Mouse (Mus musculus) spleen, adult 2 months (tissue): ENCODE measurements around the gene Car14. TPM values are rescaled to one million over a fixed set of nuclear protein-coding genes. Genes with fewer than 3 reads are reported as not detected.

Experiments used
- DNase-seq, 2 experiments: peaks; one replicate each; pipeline versions ENCODE4 v3.0.0 to v3.0.0-alpha.2; 2012 to 2021; ENCODE audit warnings: low spot score in 2 of 2, low read depth in 1 of 2
- H3K27ac ChIP-seq: fragments of 200-500 bp; 2 replicates; pipeline ENCODE4 v1.5.1; 2012; ENCODE audit warnings: low read length, inconsistent platforms; ENCODE audit not compliant: insufficient read depth
- H3K27me3 ChIP-seq: fragments of 200-500 bp; 2 replicates; pipeline ENCODE4 v1.6.1; 2012; ENCODE audit warnings: mild to moderate bottlenecking, moderate library complexity, low read length, inconsistent platforms; ENCODE audit not compliant: control insufficient read depth, insufficient read depth
- H3K36me3 ChIP-seq: fragments of 200-500 bp; 2 replicates; pipeline ENCODE4 v1.6.1; 2012; ENCODE audit warnings: mild to moderate bottlenecking, low read length, inconsistent platforms; ENCODE audit not compliant: control insufficient read depth, insufficient read depth
- H3K4me1 ChIP-seq: fragments of 200-500 bp; 2 replicates; pipeline ENCODE4 v1.6.1; 2011; ENCODE audit warnings: inconsistent platforms; ENCODE audit not compliant: control insufficient read depth, insufficient read depth, insufficient read length
- H3K4me3 ChIP-seq: fragments of 200-500 bp; 2 replicates; pipeline ENCODE4 v1.5.1; 2011; ENCODE audit warnings: mild to moderate bottlenecking, inconsistent platforms; ENCODE audit not compliant: insufficient read depth, insufficient read length; ENCODE audit errors: extremely low read depth
- CTCF ChIP-seq: fragments of 200-500 bp; IDR thresholded peaks from 2 replicates; pipeline ENCODE4 v1.5.1; 2011; ENCODE audit warnings: mild to moderate bottlenecking, inconsistent platforms; ENCODE audit not compliant: insufficient read depth, insufficient read length, insufficient replicate concordance; ENCODE audit errors: extremely low read depth
- POLR2A ChIP-seq: fragments of 200-500 bp; IDR thresholded peaks from 2 replicates; pipeline ENCODE4 v1.6.1; 2011; ENCODE audit warnings: low read depth, low read length, inconsistent platforms
- WGBS: fragments of 180-500 bp; shearing (Covaris S2); methylation state at CpG from one replicate; pipeline ENCODE4 v1.1.7; 2018; 5-methylcytosine and 5-hydroxymethylcytosine counted together
- polyA plus RNA-seq: library from polyadenylated mRNA; depleted of rRNA; stranded (reverse); fragments of >200 nt; gene quantifications from 2 replicates; pipeline ENCODE4 v1.2.3, GENCODE M21; 2012

The Car14 gene
- polyA plus RNA-seq, 1 experiment = 0.50 TPM

GRCm38 (mm10) chr3:95907613-95908012 lies 3.1 kb upstream of the Car14 start:
- Histone ChIP-seq H3K27ac (no peak overlapping the region), H3K4me3 (no peak overlapping the region), H3K27me3 (peaks cover 15% of the 10 kb centered on the region), H3K36me3 (no peaks in the 10 kb centered on the region), H3K4me1 (peaks cover 7% of the 10 kb centered on the region; the same call in 1 of the 2 replicates)
- DNase-seq = no peak
- TF ChIP-seq POLR2A (no peak), CTCF (no peak)
- WGBS = 65% methylated on average over 4 of the region's 4 CpGs

- Histone ChIP-seq H3K4me1 (peaks cover 7% of the 10 kb centered on the region; the same call in 1 of the 2 replicates), H3K27ac (no peak overlapping the region), H3K27me3 (peaks cover 15% of the 10 kb centered on the region), H3K36me3 (no peaks in the 10 kb centered on the region), H3K4me3 (peak overlapping the region; percentile 36; the same call in 1 of the 2 replicates)
- under 1% methylated on average over 12 of the region's 12 CpGs for WGBS
- TF ChIP-seq CTCF (peak; percentile 92), POLR2A (no peak)
- DNase-seq = peak in 1 of 2 experiments; percentile 58
These were observed 2.4 kb upstream of the Car14 start for GRCm38 (mm10) chr3:95906860-95907259.

- H3K36me3 ChIP-seq = no peaks in the 10 kb centered on the region
- 3% methylated on average over 12 of the region's 12 CpGs for WGBS
These were observed 1.5 kb upstream of the Car14 start for GRCm38 (mm10) chr3:95905940-95906492.

GRCm38 (mm10) chr3:95905146-95905939 lies 852 bp upstream of the Car14 start:
- no peak for TF ChIP-seq POLR2A
- TF ChIP-seq CTCF = no peak
- Histone ChIP-seq H3K4me1 (peaks cover 7% of the 10 kb centered on the region; the same call in 1 of the 2 replicates), H3K27ac (no peak overlapping the region), H3K27me3 (peaks cover 15% of the 10 kb centered on the region), H3K4me3 (no peak overlapping the region), H3K36me3 (no peaks in the 10 kb centered on the region)
- no peak for DNase-seq
- 2% methylated on average over 18 of the region's 18 CpGs for WGBS

More at GRCm38 (mm10) chr3:95905940-95906492, 1.5 kb upstream of the Car14 start:
- peaks cover 7% of the 10 kb centered on the region; the same call in 1 of the 2 replicates for H3K4me1 ChIP-seq
- peaks cover 15% of the 10 kb centered on the region for H3K27me3 ChIP-seq
- no peak overlapping the region for H3K27ac ChIP-seq
- peak in 1 of 2 experiments; percentile 44 for DNase-seq
- TF ChIP-seq POLR2A = no peak
- TF ChIP-seq CTCF = peak; percentile 45; the same call in 1 of the 2 replicates
- no peak overlapping the region for H3K4me3 ChIP-seq

GRCm38 (mm10) chr3:95903753-95904502 lies 563 bp downstream of the Car14 start:
- WGBS = 35% methylated on average over 15 of the region's 15 CpGs
- H3K36me3 ChIP-seq = no peaks in the 10 kb centered on the region
- H3K27ac ChIP-seq = no peak overlapping the region
- H3K27me3 ChIP-seq = peaks cover 15% of the 10 kb centered on the region
- TF ChIP-seq POLR2A = no peak
- H3K4me3 ChIP-seq = no peak overlapping the region
- DNase-seq = no peak
- peaks cover 7% of the 10 kb centered on the region; the same call in 1 of the 2 replicates for H3K4me1 ChIP-seq

- TF ChIP-seq CTCF (no peak), POLR2A (no peak)
- H3K4me3 ChIP-seq = no peak overlapping the region
- 52% methylated on average over 6 of the region's 6 CpGs for WGBS
- H3K36me3 ChIP-seq = no peaks in the 10 kb centered on the region
- H3K27ac ChIP-seq = no peak overlapping the region
- peaks cover 15% of the 10 kb centered on the region for H3K27me3 ChIP-seq
- no peak for DNase-seq
- peaks cover 7% of the 10 kb centered on the region; the same call in 1 of the 2 replicates for H3K4me1 ChIP-seq
These were observed 1.8 kb downstream of the Car14 start for GRCm38 (mm10) chr3:95902643-95903042.
